Comparison of ENCODE assay signal across 12 mouse cellular contexts in genomic region chr12:71626801-71627200, GRCm38 (mm10).
DNase-seq lines count a peak whose midpoint lies in the region; TF ChIP-seq lines count a peak whose summit lies in the region.
"Had no signal": no experiment of that assay in that cellular context is flagged by ENCODE, and none has a peak within 500 bp of the region (broad histone marks: within the 10 kb centered on the region; RNA-seq: fewer than 3 reads in every experiment).

No protein-coding gene starts in this region.

- no peak for TF ChIP-seq CTCF in layer of hippocampus, adult 2 months (conservative IDR thresholded peaks at IDR 0.05)

- peak overlapping the region; percentile 76; the same call in 1 of the 2 replicates for H3K27ac ChIP-seq in layer of hippocampus, adult 2 months
- H3K27ac ChIP-seq: hindbrain, embryonic 14.5 days; limb, embryonic 12.5 days; midbrain, embryonic 15.5 days had no signal

- DNase-seq in layer of hippocampus, adult 2 months (ENCODE audit: low spot score in 2 of 2): no peak
- no peak for DNase-seq in layer of hippocampus, postnatal 14 days (ENCODE audit: low spot score in 2 of 2)
- DNase-seq in gastrocnemius, postnatal 25 days: peak; percentile 45
- DNase-seq in heart, postnatal 25 days (ENCODE audit: low spot score): peak; percentile 77
- DNase-seq in lung, postnatal 36 days: peak; percentile 37
- DNase-seq in retina, postnatal 1 day: no peak
- no peak for DNase-seq in adrenal gland, postnatal 25 days
- DNase-seq in thymus, postnatal 36 days: no peak
- DNase-seq: thymus, adult 18-20 months had no signal

- intact Hi-C loops in heart, postnatal 25 days (cut with DNase I): no loop called here

- no peak overlapping the region for H3K4me3 ChIP-seq in layer of hippocampus, adult 2 months
- H3K4me3 ChIP-seq: limb, embryonic 12.5 days; midbrain, embryonic 15.5 days had no signal

Comparison
In these comparisons a context has a peak if more than half of its experiments do, and no peak if none do; other contexts are left out.
1. DNase-seq: peak in gastrocnemius, postnatal 25 days (single experiment), heart, postnatal 25 days (single experiment) and lung, postnatal 36 days (single experiment); none in layer of hippocampus, adult 2 months (0 of 2), layer of hippocampus, postnatal 14 days (0 of 2), retina, postnatal 1 day (single experiment), adrenal gland, postnatal 25 days (single experiment) and thymus, postnatal 36 days (0 of 2).